Mouse (Mus musculus): Measurements from ENCODE around the gene Gtse1.
"Not testable (repeated sequence)": the region's sequence is repeated elsewhere in the genome, so short reads cannot be mapped to it uniquely, and the experiment has no call there.

Gene Gtse1

DNA sequence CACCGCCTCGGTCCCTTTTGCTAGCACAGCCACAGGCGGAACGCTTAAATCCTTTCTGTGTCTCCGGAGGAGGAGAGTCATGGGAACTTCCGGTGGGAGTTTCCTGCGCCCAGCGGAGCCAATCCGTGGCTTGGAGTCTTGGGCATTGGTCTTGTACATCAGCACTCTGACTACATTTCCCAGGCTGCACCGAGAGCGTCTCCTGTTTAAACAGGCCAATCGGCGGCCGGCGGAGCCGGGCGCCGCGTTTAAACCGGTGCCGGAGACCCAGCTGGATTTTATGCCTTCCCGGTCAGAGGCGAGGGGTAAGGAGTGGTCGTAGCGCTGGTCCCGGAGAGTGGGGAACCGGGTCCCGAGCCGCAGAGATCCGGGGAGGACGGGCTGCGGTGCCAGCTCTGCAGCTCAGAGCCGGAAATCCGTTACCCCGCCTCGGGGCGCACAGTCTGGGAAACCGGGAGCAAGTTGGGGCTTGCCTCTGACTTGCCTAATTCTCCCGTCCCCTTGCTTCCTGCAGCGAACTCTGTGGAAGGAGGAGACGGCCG, at the start of gene Gtse1:
Gene Gtse1 (plus strand): TSS at position 256 of the 542 bp plus-strand sequence.
- peak; percentile 96 for DNase-seq

GRCm38 (mm10) chr15:85810462-85810805, 49.1 kb upstream of the Gtse1 start:
- DNase-seq: no peak

GRCm38 (mm10) chr15:85810806-85811521, 48.6 kb upstream of the Gtse1 start:
- peak; percentile 46 for DNase-seq

- DNase-seq: peak; percentile 99
These were observed 47.8 kb upstream of the Gtse1 start, which contains the start of gene Cdpf1 for GRCm38 (mm10) chr15:85811535-85812277. Gene Cdpf1 (minus strand): TSS chr15:85811697.

GRCm38 (mm10) chr15:85813428-85813827, 46.1 kb upstream of the Gtse1 start:
- DNase-seq: no peak

GRCm38 (mm10) chr15:85821203-85822010, 38.1 kb upstream of the Gtse1 start, which contains the start of gene Pkdrej:
Gene Pkdrej (minus strand): TSS chr15:85821734.
- DNase-seq: peak; percentile 52

DNA sequence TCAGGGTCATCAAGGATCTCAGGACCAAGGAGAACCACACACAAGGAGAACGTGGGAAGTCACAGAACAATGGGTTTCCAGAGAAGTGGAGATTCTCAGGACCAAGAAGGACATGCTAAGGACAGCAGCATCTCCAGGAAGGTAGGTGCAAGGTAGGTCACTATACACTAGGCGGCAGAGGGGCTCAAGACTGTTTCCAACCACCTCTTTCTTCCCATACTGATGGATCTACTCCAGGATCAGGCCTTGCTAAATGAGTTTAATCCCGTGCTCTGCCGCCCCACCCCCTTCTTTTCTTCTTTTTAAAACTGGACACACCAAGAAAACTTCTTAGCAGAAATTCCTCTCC, 37.6 kb upstream of the Gtse1 start:
- DNase-seq: peak; percentile 13

- DNase-seq: no peak
These were observed 32.9 kb upstream of the Gtse1 start for GRCm38 (mm10) chr15:85826676-85827075.

DNA sequence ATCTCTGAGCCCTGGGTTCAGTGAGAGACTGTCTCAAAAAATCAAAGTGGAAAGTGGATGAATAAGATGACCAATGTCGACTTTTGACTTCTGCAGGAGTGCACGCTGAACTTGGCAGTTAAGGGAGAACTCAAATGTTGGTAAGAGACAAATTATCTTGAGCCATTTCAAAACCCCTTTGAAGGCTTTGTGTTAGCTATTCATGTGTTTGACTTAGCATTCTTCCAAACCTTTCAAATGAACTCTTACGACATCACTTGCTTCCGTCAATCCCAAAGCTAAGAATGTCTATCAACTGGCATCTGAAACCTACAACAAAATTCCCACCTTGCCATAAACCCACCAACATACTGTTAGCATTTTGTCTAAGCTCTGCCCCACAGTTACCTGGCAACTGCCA, 31.5 kb upstream of the Gtse1 start:
- no peak for DNase-seq

- no peak for DNase-seq
These were observed 30.1 kb upstream of the Gtse1 start for GRCm38 (mm10) chr15:85829470-85829869.

DNA sequence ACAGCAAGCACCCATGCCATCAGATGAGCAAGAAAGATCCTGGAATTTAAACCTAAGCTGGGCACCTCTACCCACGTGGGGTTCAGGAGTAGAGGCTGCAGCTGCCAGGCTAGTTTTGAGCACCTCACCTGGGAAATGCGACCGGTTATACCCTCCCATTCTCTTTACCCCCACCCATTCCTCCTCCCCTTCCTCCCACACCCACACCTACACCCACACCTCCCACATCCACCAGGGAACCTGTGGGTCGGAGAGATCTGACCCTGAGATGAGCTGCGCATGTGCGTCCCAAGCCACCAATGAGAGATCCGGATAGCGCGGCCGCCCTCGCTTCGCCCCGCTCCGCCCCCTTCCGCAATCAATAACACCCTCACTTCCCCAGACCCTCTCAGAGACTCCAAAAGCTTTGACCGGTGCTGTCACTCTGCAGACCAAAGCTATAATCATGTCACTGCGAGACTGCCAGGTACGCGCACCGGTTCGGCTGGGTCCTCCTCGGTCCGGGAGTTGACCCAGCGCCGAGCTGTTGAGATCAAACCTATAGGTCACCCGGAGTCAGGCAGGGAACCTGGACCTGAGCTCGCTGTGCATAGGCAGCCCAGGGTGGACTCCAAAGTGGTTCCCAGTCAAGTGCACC, 27.5 kb upstream of the Gtse1 start, which contains the start of gene Ttc38:
Gene Ttc38 (plus strand): TSS at position 353 of the 637 bp plus-strand sequence.
- DNase-seq: peak; percentile 92

- no peak for DNase-seq
These were observed 26.9 kb upstream of the Gtse1 start for GRCm38 (mm10) chr15:85832599-85832998.

GRCm38 (mm10) chr15:85835335-85835734, 24.2 kb upstream of the Gtse1 start:
- DNase-seq: no peak

DNA sequence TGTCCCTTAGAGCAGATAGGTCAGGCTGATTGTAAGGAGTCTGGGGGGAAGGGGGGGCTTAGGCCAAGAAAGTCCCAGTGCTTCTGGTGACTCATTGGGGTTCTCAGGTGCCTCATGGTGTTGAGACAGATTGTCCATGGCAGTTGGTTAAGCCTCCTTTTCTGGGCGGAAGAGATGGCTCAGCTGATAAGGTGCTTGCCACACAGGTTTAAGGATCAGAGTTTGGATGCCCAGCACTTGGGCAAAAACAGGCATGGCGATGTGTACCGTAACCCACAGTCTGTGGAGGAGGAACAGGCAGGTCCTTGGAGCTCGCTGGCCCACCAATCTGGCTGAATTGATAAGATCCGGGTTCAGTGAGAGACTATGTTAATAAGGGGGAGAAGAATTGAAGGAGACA, 22.7 kb upstream of the Gtse1 start:
- DNase-seq: no peak

GRCm38 (mm10) chr15:85840983-85841382, 18.6 kb upstream of the Gtse1 start:
- DNase-seq: peak; percentile 30

DNA sequence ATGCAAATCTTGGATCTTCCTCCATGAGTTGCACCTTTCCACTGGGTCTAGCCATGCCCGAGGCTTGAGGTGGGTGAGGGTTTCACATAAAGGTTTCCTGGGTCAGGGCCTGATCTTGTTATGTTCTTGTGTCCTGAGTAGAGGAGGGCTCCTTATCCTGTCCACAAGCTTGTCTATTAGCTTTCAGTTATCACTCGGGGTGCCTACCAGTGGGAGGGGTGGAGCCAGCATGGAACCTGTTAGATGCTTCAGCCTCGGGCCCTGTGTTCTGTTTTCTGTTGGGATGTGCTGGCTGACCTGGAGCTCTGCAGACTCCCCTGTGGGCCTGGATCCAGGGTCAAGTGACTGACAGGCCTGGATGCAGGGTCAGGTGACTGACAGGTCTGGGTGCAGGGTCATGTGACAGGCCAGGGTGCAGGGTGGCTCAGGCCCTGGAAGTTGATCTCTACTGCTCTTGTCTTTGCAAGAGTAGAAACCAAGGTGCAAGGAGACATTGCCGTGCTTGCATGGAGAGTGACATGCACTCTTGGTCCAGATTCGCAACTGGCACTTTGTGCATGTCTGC, 17.7 kb upstream of the Gtse1 start:
- peak; percentile 32 for DNase-seq

DNA sequence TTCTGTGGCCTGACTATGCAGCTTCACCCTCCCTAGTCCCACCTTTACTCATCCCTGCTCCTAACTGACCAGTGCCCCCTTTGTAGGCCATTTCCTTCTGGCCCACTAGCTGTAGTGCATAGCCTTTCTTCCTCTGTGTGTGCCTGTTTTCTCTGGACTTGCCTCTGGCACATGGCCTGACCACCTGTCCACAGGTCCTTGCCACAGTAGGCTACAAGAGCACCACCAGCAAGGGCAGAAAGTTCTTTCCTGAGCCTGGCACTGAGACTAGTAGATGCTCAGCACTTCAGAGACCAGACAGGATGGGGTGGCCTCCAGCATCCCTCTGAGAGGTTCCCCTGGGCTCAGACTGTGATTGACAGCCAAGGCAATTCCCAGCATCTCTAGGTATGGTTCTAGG, 14.5 kb upstream of the Gtse1 start:
- DNase-seq: no peak

DNA sequence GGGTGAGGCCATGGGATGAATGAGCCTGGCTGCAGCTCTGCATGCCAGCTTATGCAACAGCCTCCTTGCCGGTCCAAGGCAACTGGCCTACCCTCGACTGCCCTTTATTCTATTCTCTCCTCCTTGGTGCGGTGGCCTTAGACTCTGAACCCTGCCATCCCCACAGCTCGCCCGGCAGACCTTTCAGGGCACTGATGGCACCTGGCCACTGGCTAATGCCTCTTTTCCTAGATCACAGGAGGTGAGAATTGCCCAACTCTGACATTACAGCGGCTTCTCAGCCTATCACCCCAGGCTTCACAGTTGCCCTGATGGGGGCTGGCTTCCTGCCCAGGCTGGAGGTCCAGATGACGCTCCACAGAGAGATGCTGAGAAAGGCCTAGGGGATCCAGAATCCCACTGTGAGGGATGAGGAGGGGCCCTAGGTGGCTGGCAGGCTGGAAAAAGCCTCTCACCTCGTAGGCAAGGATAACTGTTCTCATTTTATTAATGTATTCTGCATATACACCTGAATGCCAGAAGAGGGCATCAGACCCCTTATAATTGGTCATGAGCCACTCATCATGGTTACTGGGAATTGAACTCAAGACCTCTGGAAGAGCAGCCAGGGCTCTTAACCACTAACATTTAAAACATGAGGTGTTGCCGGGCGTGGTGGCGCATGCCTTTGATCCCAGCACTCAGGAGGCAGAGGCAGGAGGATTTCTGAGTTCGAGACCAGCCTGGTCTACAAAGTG, 7.7 kb upstream of the Gtse1 start:
- DNase-seq: no peak

- no peak for DNase-seq
These were observed 510 bp upstream of the Gtse1 start for GRCm38 (mm10) chr15:85858980-85859489.

GRCm38 (mm10) chr15:85865913-85866312, 6.4 kb downstream of the Gtse1 start:
- not testable (repeated sequence) for DNase-seq

DNA sequence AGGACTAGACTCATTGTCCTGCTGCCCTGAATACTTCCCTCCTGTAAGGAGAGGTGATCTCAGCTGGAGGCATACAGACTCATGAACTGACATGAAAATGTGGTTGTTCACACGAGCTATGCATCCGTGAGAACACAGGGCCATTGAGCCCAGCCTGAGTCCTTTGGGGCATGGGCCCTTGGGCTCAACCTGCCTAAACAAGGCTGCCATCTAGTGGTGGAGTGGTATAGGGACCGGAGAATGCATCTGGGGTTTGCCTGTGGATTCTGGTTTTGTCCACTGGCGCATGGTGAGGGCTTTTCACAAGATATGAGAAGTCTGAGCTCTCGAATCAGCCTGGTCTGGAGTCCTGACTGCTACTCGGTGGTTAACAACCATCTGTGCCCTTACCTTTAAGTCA, 8.2 kb downstream of the Gtse1 start:
- DNase-seq: peak; percentile 81

Measured in kidney, postnatal 14 days (tissue).